Mouse (Mus musculus): ENCODE results near the gene Serp1. TPM values are rescaled to one million over a fixed set of nuclear protein-coding genes. Genes with fewer than 3 reads are reported as not detected.

Gene Serp1
- 100 to 1,000 TPM in 2 of 26 experiments, 10 to 100 TPM in 23, 1 to 10 TPM in 1; 9.3 to 138 (median 41.8) TPM for total RNA-seq (2018; cell fraction: chromatin; rRNA removed)
- total RNA-seq (2018; cell fraction: cytosol; rRNA removed), result 100 to 1,000 TPM; 173 to 535 (median 285) TPM
- 100 to 1,000 TPM in 15 of 26 experiments, 10 to 100 TPM in 11; 28.5 to 350 (median 129) TPM for total RNA-seq (2018; cell fraction: nucleus; rRNA removed)
- 104 to 207 TPM (median 148 TPM) in 3 replicates for polyA plus RNA-seq (2018)

DNA sequence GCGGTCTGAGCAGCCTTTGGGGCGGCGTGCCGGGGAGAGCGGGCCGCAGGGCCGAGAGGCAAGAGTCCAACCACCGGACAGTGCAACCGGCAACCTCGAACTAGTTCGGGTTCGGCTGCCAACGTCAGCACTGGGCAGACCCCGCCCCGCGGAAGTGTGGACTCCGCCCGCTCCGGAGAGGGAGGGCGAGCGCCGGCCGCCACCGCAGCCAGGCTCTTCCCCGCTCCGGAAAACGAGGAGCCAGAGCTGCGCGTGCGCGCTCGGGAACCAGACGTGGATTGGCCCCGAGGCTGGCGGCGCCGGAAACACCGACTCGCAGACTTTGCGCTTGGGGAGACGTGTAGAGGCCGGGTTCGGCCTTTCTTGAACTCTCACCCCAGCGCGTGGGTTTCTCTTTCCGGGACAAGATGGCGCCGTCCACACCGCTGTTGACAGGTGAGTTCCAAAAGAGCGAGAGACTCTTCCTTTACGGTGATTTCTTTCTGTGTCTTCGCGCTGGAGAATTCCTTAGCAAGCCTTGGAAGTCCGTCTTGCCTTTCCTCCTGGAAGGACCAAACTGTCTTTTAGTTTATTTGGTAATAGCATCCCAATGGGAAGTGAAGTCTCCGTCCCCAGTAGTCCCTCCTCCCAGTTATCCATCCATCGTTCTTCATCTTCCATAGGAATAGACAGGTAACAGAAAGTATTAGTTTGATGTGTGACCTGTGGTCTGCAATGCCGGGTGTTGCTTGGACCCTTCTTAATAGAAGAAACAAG lies at the start of gene Serp1, which contains the start of gene Eif2a:
Gene Serp1, minus strand, starts transcription at position 241 of the 756 bp plus-strand sequence.
Gene Eif2a, plus strand, starts transcription at position 170 of the 756 bp plus-strand sequence.
- Histone ChIP-seq H3K79me2 (ENCODE audit: inconsistent target) (peaks cover 88% of the 10 kb centered on the region), H3K4me3 (ENCODE audit: inconsistent target) (peak within 1 kb of the TSS; percentile 90), H3K36me3 (ENCODE audit: inconsistent target) (peaks cover 16% of the 10 kb centered on the region; the same call in 1 of the 2 replicates), H3K27ac (peak within 1 kb of the TSS; percentile 64)
- under 1% methylated on average over 57 of the region's 57 CpGs for WGBS (ENCODE audit: missing documents)

DNA sequence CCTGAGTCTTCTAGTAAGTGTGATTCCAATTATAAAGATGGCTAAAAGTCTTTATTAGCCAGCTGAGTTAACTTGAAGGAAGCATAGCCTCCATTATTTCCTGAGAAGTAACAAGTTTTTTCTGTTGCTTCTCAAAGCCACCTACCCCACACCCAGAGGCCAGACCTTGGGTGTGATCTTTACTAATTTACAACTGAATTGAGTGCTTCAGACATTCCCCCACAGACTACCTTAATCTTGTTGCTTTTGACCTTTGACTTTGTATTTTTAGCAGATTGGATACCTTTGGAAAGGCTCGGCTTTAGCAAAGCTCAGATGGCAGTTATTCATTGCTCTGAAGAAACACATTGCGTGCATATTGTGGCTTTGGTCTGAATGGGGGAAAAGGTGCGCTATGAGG lies 45.1 kb upstream of the Serp1 start:
- H3K36me3 ChIP-seq (ENCODE audit: inconsistent target), result no peaks in the 10 kb centered on the region
- WGBS (ENCODE audit: missing documents), result 100% methylated on average over 3 of the region's 3 CpGs
- no peaks in the 10 kb centered on the region for H3K79me2 ChIP-seq (ENCODE audit: inconsistent target)
- H3K4me3 ChIP-seq (ENCODE audit: inconsistent target), result no peak overlapping the region
- H3K27ac ChIP-seq, result no peak overlapping the region

GRCm38 (mm10) chr3:58561437-58561836 lies 35.7 kb upstream of the Serp1 start:
- WGBS (ENCODE audit: missing documents), result 95% methylated on average over 2 of the region's 2 CpGs
- no peaks in the 10 kb centered on the region for H3K36me3 ChIP-seq (ENCODE audit: inconsistent target)
- no peak overlapping the region for H3K27ac ChIP-seq
- H3K79me2 ChIP-seq (ENCODE audit: inconsistent target), result no peaks in the 10 kb centered on the region
- H3K4me3 ChIP-seq (ENCODE audit: inconsistent target), result no peak overlapping the region

DNA sequence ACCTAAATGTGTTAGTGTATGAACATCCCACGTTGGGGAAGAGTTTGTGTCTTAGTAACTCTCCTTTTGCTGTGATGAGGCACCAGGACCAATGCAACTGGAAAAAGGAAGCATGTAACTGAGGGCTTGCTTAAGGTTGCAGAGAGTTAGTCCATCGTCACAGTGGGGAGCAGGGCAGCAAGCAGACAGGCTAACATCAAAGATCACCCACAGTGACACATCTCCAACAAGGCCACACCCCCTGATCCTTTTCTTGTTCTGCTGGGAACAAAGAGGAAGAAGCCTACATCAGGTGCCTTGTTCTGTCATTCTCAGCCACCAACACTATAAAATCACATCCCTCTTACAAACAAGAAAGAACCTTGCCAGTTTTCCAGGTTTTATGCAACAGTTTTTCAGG lies 34.2 kb upstream of the Serp1 start:
- H3K79me2 ChIP-seq (ENCODE audit: inconsistent target), result no peaks in the 10 kb centered on the region
- H3K36me3 ChIP-seq (ENCODE audit: inconsistent target), result no peaks in the 10 kb centered on the region; the same call in 1 of the 2 replicates
- no peak overlapping the region for H3K27ac ChIP-seq
- 69% methylated on average over 2 of the region's 2 CpGs for WGBS (ENCODE audit: missing documents)
- H3K4me3 ChIP-seq (ENCODE audit: inconsistent target), result no peak overlapping the region

DNA sequence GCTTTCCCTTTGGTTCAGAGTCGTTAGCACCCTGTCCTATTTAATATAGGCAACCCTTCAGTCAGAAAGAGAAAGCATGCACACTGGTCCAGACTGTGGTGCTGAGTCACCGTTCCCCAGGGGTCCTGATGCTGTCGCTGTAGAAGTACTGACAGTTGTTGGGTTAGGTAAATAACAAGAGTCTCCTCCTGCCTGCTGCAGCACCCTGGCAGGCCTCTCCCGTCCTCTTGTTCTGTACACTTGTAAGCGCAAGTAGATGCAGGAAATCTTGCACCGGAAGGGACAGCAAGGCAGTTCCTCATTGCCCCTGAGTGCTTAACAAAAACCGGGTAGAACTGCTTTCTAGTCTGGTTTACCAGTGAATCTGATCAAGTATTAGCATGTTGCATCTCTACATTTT lies 31.0 kb upstream of the Serp1 start:
- H3K79me2 ChIP-seq (ENCODE audit: inconsistent target), result no peaks in the 10 kb centered on the region
- no peak overlapping the region; the same call in 1 of the 2 replicates for H3K4me3 ChIP-seq (ENCODE audit: inconsistent target)
- H3K36me3 ChIP-seq (ENCODE audit: inconsistent target), result peaks cover 7% of the 10 kb centered on the region
- WGBS (ENCODE audit: missing documents), result 13% methylated on average over 7 of the region's 7 CpGs
- peak overlapping the region; percentile 68 for H3K27ac ChIP-seq

GRCm38 (mm10) chr3:58552001-58552811 lies 26.5 kb upstream of the Serp1 start:
- H3K36me3 ChIP-seq (ENCODE audit: inconsistent target), result peaks cover 23% of the 10 kb centered on the region
- H3K4me3 ChIP-seq (ENCODE audit: inconsistent target), result no peak overlapping the region
- no peaks in the 10 kb centered on the region for H3K79me2 ChIP-seq (ENCODE audit: inconsistent target)
- H3K27ac ChIP-seq, result no peak overlapping the region
- WGBS (ENCODE audit: missing documents), result 82% methylated on average over 1 of the region's 1 CpGs

DNA sequence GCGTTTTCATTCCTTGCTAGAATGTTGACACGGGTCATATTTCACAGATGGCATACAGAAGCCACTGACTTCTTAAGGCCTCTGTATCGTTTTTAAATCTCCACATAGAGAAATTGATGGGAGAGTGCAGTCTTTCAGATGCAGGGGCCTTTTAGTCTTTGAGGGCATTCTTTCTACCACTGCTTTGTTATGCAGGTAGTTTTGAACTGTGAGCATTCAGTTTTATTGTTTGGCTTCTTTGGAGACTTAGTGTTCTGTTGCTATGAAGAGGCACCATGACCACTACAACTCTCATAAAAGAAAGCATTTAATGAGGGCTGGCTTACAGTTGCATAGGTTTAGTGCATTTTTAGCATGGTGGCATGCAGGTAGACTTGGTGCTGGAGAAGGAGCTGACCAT lies 10.9 kb upstream of the Serp1 start:
- H3K27ac ChIP-seq, result no peak overlapping the region
- peaks cover 13% of the 10 kb centered on the region; the same call in 1 of the 2 replicates for H3K79me2 ChIP-seq (ENCODE audit: inconsistent target)
- peaks cover 36% of the 10 kb centered on the region for H3K36me3 ChIP-seq (ENCODE audit: inconsistent target)
- H3K4me3 ChIP-seq (ENCODE audit: inconsistent target), result no peak overlapping the region
- WGBS (ENCODE audit: missing documents), result 100% methylated on average over 3 of the region's 3 CpGs

DNA sequence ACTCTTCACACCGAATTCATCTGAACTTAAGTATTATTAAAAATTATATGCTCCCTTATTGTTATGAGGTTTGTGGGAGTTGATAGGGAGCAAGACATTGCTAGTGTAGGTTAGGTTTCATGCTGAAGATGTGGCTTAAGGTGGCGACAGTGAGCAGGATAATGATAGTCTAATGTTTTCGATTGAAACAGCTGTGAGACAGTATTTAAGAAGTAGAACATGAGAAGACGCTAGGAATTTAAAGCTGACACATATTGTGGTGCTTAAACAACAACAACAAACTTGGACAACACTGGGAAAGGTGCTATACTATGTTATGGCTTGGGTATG lies 681 bp upstream of the Serp1 start:
- H3K79me2 ChIP-seq (ENCODE audit: inconsistent target), result peaks cover 93% of the 10 kb centered on the region
- 7% methylated on average over 4 of the region's 4 CpGs for WGBS (ENCODE audit: missing documents)
- H3K27ac ChIP-seq, result peak overlapping the region; percentile 36; the same call in 1 of the 2 replicates
- peak overlapping the region; percentile 89 for H3K4me3 ChIP-seq (ENCODE audit: inconsistent target)
- peaks cover 22% of the 10 kb centered on the region; the same call in 1 of the 2 replicates for H3K36me3 ChIP-seq (ENCODE audit: inconsistent target)

DNA sequence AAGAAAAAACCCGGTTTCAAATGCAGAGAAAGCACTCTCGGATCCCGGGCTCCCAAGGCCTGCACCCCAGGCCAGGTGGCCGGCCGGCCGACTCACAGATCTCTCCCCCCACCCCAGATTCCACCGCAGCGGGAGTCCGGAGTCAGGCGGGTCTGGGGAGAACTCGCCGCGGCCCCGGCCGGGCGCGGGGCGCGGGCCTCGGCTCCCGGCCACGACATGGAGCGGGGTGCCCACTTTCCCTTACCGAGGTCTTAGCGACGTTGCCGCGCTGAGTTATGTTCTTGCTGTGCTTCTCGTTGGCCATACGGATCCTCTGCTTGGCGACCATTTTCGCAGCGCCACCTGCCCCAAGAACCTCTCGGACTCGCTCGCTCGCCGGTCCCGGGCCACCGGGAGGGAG lies 526 bp downstream of the Serp1 start:
- WGBS (ENCODE audit: missing documents), result 1% methylated on average over 40 of the region's 40 CpGs
- Histone ChIP-seq H3K36me3 (ENCODE audit: inconsistent target) (peaks cover 14% of the 10 kb centered on the region; the same call in 1 of the 2 replicates), H3K79me2 (ENCODE audit: inconsistent target) (peaks cover 81% of the 10 kb centered on the region), H3K27ac (peak overlapping the region; percentile 64), H3K4me3 (ENCODE audit: inconsistent target) (peak overlapping the region; percentile 90)

- Histone ChIP-seq H3K79me2 (ENCODE audit: inconsistent target) (peaks cover 72% of the 10 kb centered on the region), H3K27ac (peak overlapping the region; percentile 64), H3K4me3 (ENCODE audit: inconsistent target) (peak overlapping the region; percentile 90), H3K36me3 (ENCODE audit: inconsistent target) (peaks cover 14% of the 10 kb centered on the region; the same call in 1 of the 2 replicates)
- 29% methylated on average over 4 of the region's 4 CpGs for WGBS (ENCODE audit: missing documents)
These were observed 1.4 kb downstream of the Serp1 start for GRCm38 (mm10) chr3:58524246-58524645.

- 100% methylated on average over 3 of the region's 3 CpGs for WGBS (ENCODE audit: missing documents)
These were observed 2.3 kb downstream of the Serp1 start for GRCm38 (mm10) chr3:58523386-58523785.

GRCm38 (mm10) chr3:58521361-58521760 lies 4.3 kb downstream of the Serp1 start:
- H3K36me3 ChIP-seq (ENCODE audit: inconsistent target), result peaks cover 14% of the 10 kb centered on the region; the same call in 1 of the 2 replicates
- H3K4me3 ChIP-seq (ENCODE audit: inconsistent target), result no peak overlapping the region
- WGBS (ENCODE audit: missing documents), result 89% methylated on average over 2 of the region's 2 CpGs
- peaks cover 43% of the 10 kb centered on the region for H3K79me2 ChIP-seq (ENCODE audit: inconsistent target)
- no peak overlapping the region for H3K27ac ChIP-seq

More at GRCm38 (mm10) chr3:58523386-58523785, 2.3 kb downstream of the Serp1 start:
- Histone ChIP-seq H3K4me3 (ENCODE audit: inconsistent target) (no peak overlapping the region), H3K27ac (no peak overlapping the region), H3K79me2 (ENCODE audit: inconsistent target) (peaks cover 63% of the 10 kb centered on the region), H3K36me3 (ENCODE audit: inconsistent target) (peaks cover 14% of the 10 kb centered on the region; the same call in 1 of the 2 replicates)

GRCm38 (mm10) chr3:58520286-58520685 lies 5.4 kb downstream of the Serp1 start:
- H3K27ac ChIP-seq, result peak overlapping the region; percentile 40
- H3K36me3 ChIP-seq (ENCODE audit: inconsistent target), result peaks cover 14% of the 10 kb centered on the region; the same call in 1 of the 2 replicates
- H3K79me2 ChIP-seq (ENCODE audit: inconsistent target), result peaks cover 38% of the 10 kb centered on the region
- 39% methylated on average over 6 of the region's 6 CpGs for WGBS (ENCODE audit: missing documents)
- no peak overlapping the region for H3K4me3 ChIP-seq (ENCODE audit: inconsistent target)

DNA sequence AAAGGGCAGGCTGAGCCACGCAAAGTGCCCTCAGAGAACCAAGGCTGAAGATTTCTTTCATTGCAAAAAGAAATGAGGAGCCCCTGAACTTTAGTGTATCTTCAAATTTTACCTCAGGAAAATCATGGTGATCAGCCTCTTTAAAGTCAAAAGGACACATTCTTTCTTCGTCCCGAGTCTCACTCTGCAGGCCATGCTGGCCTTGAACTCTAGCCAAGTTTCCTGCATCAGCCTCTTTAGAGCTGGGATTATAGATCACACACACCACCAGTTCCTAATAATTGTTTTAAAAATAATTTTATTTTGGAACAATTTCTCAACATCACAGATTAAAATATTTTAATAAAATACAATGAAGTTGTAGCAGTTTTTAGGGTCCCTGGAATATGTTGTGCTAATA lies 6.2 kb downstream of the Serp1 start:
- peak overlapping the region; percentile 0; the same call in 1 of the 2 replicates for H3K27ac ChIP-seq
- H3K36me3 ChIP-seq (ENCODE audit: inconsistent target), result peaks cover 14% of the 10 kb centered on the region; the same call in 1 of the 2 replicates
- 94% methylated on average over 3 of the region's 3 CpGs for WGBS (ENCODE audit: missing documents)
- no peak overlapping the region for H3K4me3 ChIP-seq (ENCODE audit: inconsistent target)
- peaks cover 31% of the 10 kb centered on the region for H3K79me2 ChIP-seq (ENCODE audit: inconsistent target)
